Mouse (Mus musculus): ENCODE measurements at regions not wholly inside any gene's neighbourhood (a gene's known extent, or its start where the extent isn't known, plus 50 kb on each side); places are given as distances from the start of the nearest gene placed in this dataset.
"Not testable (repeated sequence)": the region's sequence is repeated elsewhere in the genome, so short reads cannot be mapped to it uniquely, and the experiment has no call there.

DNA sequence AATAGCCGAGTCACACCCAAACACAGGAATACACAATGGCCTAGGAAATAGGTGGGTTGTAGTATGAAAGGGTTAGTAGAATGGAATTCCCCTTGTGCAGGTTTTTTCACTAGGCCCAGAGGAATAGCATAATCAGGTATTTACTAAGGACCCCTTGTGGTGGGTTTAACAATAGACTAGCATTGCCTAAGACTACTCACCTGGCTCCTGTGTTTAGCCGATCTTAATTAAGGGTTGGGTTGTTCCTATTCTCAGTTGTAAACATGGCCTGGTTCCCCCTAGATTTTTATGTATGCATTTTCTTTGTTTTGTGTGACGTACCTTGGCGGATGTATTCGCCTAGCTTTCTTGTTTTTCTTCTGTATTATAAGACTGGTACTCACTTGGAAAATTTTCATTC is 90.8 kb upstream of the Srd5a2 start:
- H3K9me3 ChIP-seq (replicated peaks); H3K27ac ChIP-seq (replicated peaks); H3K4me3 ChIP-seq; DNase-seq (ENCODE audit: low spot score); H3K36me3 ChIP-seq; H3K4me1 ChIP-seq; H3K27me3 ChIP-seq (ENCODE audit: low read depth, poor library complexity, severe bottlenecking): not testable (repeated sequence)
- 94% methylated on average over 5 of the region's 5 CpGs for WGBS

DNA sequence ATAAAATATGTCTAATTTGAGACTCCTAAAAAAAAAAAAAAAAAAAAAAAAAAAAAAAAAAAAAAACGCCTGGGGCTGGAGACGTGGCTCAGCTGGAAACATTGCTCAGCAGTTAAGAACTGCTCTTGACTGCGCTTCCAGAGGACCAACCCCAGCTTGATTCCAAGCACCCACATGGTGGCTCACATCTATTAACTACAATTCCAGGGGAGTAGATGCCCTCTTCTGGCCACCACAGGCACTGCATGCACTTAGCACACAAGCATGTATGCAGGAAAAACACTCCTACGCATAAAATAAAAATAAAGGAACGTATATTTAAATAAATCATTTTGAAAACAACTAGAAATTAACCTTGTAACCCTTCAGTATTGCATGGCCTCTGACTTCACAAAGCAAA is 87.3 kb upstream of the Srd5a2 start:
- Histone ChIP-seq H3K9me3 (replicated peaks) (no peaks in the 10 kb centered on the region), H3K27me3 (ENCODE audit: low read depth, poor library complexity, severe bottlenecking) (no peaks in the 10 kb centered on the region), H3K27ac (replicated peaks) (no peak overlapping the region), H3K4me3 (no peak overlapping the region), H3K36me3 (no peaks in the 10 kb centered on the region), H3K4me1 (no peaks in the 10 kb centered on the region)
- WGBS: 85% methylated on average over 5 of the region's 5 CpGs
- DNase-seq (ENCODE audit: low spot score): no peak

DNA sequence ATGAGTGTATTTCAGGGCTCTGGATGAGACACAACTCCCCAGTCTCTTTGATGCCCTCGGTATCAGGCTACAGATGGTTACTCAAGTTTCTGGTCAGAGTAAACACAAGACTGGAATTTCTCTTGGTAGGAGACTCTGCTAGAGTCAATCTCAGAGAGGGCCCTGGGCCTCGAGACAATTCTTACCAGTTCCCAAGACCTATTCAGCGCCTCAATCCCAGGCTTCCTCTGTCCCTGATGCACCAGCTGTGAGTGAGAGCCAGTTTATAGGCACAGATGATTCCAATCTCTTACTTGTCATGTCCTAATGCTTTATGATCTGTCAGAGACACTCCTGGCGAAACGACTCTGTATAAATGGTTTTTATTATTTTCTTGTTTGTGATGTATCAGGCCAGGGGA is 83.8 kb upstream of the Srd5a2 start:
- no peaks in the 10 kb centered on the region for H3K9me3 ChIP-seq (replicated peaks)
- WGBS: 86% methylated on average over 5 of the region's 5 CpGs

DNA sequence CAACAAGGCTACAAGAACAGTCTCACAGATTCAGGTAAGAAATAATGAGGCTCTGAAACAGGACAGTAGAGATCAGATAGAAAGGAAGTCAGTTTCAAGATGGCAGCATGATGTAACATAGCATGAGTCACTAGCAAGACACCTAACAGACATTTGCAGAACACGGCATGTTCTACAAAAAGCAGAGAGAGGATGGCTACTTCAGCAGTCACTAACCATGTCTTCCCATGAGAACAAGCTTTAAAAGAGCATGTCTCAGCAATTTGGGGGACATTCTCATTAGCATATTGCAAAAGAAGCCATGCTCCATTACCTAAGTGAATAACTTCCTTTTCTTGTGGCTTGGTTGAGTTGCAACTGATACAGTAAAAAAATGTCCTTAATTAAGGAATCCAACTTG is 75.2 kb upstream of the Srd5a2 start:
- no peaks in the 10 kb centered on the region for H3K36me3 ChIP-seq
- H3K4me3 ChIP-seq: no peak overlapping the region
- DNase-seq (ENCODE audit: low spot score): no peak
- H3K9me3 ChIP-seq (replicated peaks): no peaks in the 10 kb centered on the region
- peaks cover 3% of the 10 kb centered on the region; the same call in 1 of the 2 replicates for H3K4me1 ChIP-seq
- WGBS: 95% methylated on average over 1 of the region's 1 CpGs
- H3K27ac ChIP-seq (replicated peaks): no peak overlapping the region
- H3K27me3 ChIP-seq (ENCODE audit: low read depth, poor library complexity, severe bottlenecking): no peaks in the 10 kb centered on the region

More for the DNA sequence above, 83.8 kb upstream of the Srd5a2 start:
- H3K36me3 ChIP-seq: no peaks in the 10 kb centered on the region
- no peaks in the 10 kb centered on the region for H3K4me1 ChIP-seq
- no peaks in the 10 kb centered on the region for H3K27me3 ChIP-seq (ENCODE audit: low read depth, poor library complexity, severe bottlenecking)
- DNase-seq (ENCODE audit: low spot score): no peak
- no peak overlapping the region for H3K27ac ChIP-seq (replicated peaks)
- H3K4me3 ChIP-seq: no peak overlapping the region

DNA sequence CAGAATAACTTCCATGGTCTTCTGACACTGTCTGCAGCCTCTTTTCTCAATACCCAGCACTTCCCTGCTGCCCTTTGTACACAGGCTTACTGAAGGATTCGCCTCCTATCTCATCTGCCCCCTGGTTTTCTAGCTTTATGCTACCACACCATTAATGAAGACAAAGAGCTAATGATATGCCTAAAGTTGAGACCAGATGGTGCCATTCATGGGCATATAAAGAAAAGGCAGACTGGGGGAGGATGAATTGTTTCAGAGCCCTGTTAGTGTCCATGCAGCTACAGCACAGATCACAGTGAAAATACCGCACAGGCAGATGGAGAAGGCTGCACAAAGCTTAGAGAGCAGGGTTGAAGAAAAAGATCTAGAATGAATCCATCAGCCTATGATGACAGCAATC is 73.3 kb upstream of the Srd5a2 start:
- no peak for DNase-seq (ENCODE audit: low spot score)
- H3K9me3 ChIP-seq (replicated peaks): no peaks in the 10 kb centered on the region
- H3K36me3 ChIP-seq: no peaks in the 10 kb centered on the region
- H3K4me1 ChIP-seq: peaks cover 3% of the 10 kb centered on the region; the same call in 1 of the 2 replicates
- 82% methylated on average over 2 of the region's 2 CpGs for WGBS
- H3K4me3 ChIP-seq: no peak overlapping the region
- no peaks in the 10 kb centered on the region for H3K27me3 ChIP-seq (ENCODE audit: low read depth, poor library complexity, severe bottlenecking)
- peak overlapping the region; percentile 42; the same call in 1 of the 2 replicates for H3K27ac ChIP-seq (replicated peaks)

All from midbrain, embryonic 10.5 days (tissue).